Mouse (Mus musculus) cerebellum, postnatal 36 days (tissue): ENCODE data around the gene Bcl11b.

Experiments used
- DNase-seq, 2 experiments: peaks; one replicate each; pipeline ENCODE4 v3.0.0; 2021 to 2022; ENCODE audit warnings: mixed read lengths in 2 of 2

The Bcl11b gene

GRCm38 (mm10) chr12:108003483-108003882, at the start of gene Bcl11b:
Gene Bcl11b, minus strand, starts transcription at chr12:108003602.
- no peak for DNase-seq

GRCm38 (mm10) chr12:108050996-108051395, 47.6 kb upstream of the Bcl11b start:
- no peak for DNase-seq

- DNase-seq, result no peak
These were observed 46.2 kb upstream of the Bcl11b start for GRCm38 (mm10) chr12:108049625-108050024.

- no peak for DNase-seq
These were observed 38.8 kb upstream of the Bcl11b start for GRCm38 (mm10) chr12:108042239-108042571.

- DNase-seq, result peak; percentile 89 to 93
These were observed 38.3 kb upstream of the Bcl11b start for GRCm38 (mm10) chr12:108041571-108042238.

- DNase-seq, result no peak
These were observed 34.0 kb upstream of the Bcl11b start for GRCm38 (mm10) chr12:108037446-108037845.

GRCm38 (mm10) chr12:108035412-108036078, 32.1 kb upstream of the Bcl11b start:
- no peak for DNase-seq

- no peak for DNase-seq
These were observed 19.6 kb upstream of the Bcl11b start for GRCm38 (mm10) chr12:108022835-108023615.

- peak; percentile 74 to 81 for DNase-seq
These were observed 8.6 kb upstream of the Bcl11b start for GRCm38 (mm10) chr12:108012003-108012402.

- DNase-seq, result no peak
These were observed 6.9 kb upstream of the Bcl11b start for GRCm38 (mm10) chr12:108010346-108010745.

- no peak for DNase-seq
These were observed 5.8 kb upstream of the Bcl11b start for GRCm38 (mm10) chr12:108009156-108009555.

- DNase-seq, result peak; percentile 24 to 51
These were observed 2.6 kb upstream of the Bcl11b start for GRCm38 (mm10) chr12:108005816-108006626.

- no peak for DNase-seq
These were observed 2.0 kb upstream of the Bcl11b start for GRCm38 (mm10) chr12:108005488-108005800.

- DNase-seq, result no peak
These were observed 1.5 kb upstream of the Bcl11b start for GRCm38 (mm10) chr12:108004701-108005487.

- DNase-seq, result peak in 1 of 2 experiments; percentile 23
These were observed 526 bp upstream of the Bcl11b start for GRCm38 (mm10) chr12:108003928-108004327.

GRCm38 (mm10) chr12:108002436-108003189, 789 bp downstream of the Bcl11b start:
- no peak for DNase-seq

GRCm38 (mm10) chr12:108001652-108002340, 1.6 kb downstream of the Bcl11b start:
- peak in 1 of 2 experiments; percentile 24 for DNase-seq

- DNase-seq, result no peak
These were observed 2.7 kb downstream of the Bcl11b start for GRCm38 (mm10) chr12:108000715-108001080.

GRCm38 (mm10) chr12:107999751-108000714, 3.4 kb downstream of the Bcl11b start:
- no peak for DNase-seq

- DNase-seq, result peak; percentile 76 to 80
These were observed 4.7 kb downstream of the Bcl11b start for GRCm38 (mm10) chr12:107998746-107999145.
